Mouse (Mus musculus) heart, adult 18-20 months (tissue): ENCODE data around the gene Gm826. TPM values are rescaled to one million over a fixed set of nuclear protein-coding genes. Genes with fewer than 3 reads are reported as not detected.

ENCODE experiments used
- DNase-seq, 2 experiments: peaks; one replicate each; pipeline ENCODE4 v3.0.0; 2021 to 2022; ENCODE audit warnings: mixed read lengths in 1 of 2
- long read RNA-seq, 2 experiments: library from polyadenylated mRNA; stranded (forward); transcript quantifications; one replicate each; pipeline ENCODE4 v2.0.0; 2021
- total RNA-seq, 2 experiments: library from RNA; stranded (reverse); gene quantifications; 2 replicates each; pipeline ENCODE4 v1.2.3; 2021

Gm826 gene
- total RNA-seq, result 1 to 10 TPM; 7.7 to 8.2 TPM
- long read RNA-seq, experiment 1, partial matches to known transcripts, result 2 of 11 reads
- long read RNA-seq, experiment 1, other reads (novel, unspliced or antisense), result 6 of 11 reads
- long read RNA-seq, experiment 2, partial matches to known transcripts, result 0 of 5 reads
- long read RNA-seq, experiment 2, other reads (novel, unspliced or antisense), result 3 of 5 reads

DNA sequence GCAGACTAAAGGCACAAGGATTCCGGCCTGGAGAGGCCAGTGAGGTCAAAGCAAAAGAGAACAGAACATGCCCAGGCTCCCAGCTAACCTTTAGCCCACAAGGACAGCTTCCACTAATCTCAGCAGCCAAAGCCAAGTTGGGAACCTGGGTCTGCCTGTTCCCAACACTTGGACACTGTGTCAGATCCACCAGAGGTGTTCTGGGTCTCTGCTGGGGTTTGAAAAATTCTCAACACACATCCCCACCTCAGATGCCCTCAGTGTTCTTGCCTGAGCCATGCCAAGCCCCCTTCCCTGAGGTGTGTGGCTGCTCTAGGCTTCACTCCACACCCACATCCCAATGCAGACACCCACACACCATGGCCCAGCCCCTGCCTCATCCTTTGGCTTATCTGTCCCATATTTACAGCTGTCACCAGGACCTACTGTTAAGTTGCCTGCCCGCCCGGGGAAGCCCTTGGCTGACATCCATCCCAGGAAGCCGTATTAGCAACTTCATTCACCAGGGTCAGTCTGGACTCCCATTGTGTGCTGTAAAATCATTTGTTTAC, at the start of gene Gm826:
Gene Gm826 (minus strand): TSS at position 52 of the 551 bp plus-strand sequence.
- DNase-seq, result peak; percentile 60 to 74

DNA sequence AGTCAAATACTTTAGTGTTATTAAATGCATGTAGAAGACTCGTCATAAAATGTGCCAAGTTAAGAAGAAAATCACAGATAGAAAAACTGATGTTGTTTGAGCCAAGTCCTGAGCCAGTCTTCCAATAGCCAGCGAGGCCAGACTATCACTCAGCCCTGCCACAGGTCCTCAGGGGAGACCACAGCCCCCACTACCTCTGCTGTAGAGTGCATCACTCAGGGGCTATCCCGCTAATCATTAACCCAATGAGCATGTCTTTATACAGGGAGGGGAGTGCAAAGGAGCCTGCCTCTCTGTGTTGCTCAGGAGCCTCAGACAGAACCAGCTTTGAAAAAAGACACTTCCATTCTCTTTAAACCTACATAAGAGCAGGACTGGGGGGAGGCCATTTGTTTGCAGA, 49.5 kb upstream of the Gm826 start:
- no peak for DNase-seq

DNA sequence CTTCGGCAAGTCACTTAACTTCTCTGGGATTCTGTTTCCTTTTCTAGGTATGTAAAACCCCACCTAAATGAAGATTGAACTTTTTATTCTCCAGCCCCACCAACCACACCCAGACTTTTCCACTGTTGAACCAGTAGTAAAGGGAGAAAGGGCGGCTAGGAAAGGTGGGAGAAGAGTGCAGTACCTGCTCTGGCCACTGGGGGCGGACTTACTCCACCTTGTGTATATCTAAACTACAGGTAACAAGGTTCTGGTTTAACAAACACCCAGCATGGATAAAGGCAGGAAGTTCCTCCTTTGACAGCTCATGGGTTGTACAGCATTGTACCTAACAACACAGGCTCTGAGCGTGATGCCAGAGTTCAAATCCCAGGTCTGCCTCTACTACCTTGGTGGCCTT, 44.3 kb upstream of the Gm826 start:
- DNase-seq, result peak in 1 of 2 experiments; percentile 70

DNA sequence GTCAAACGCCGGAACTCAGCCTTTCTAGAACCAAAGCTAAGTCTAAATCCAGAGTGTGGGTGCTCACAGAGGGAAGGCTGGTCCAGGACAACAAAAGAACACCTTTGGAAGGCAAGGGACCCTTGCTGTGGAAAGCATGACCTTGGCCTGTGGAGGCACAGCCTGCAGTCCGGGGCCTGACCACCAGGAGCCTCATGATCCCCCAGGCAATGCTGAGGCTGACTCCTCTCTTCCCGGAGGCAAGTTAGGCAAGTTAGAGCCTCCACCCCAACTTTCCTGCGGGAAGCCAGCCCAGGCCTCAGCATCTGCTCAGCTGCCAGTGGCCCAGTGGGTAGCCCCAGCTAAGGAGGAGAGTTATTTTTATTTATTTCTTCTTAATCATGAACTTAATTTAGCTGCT, 42.3 kb upstream of the Gm826 start:
- DNase-seq, result no peak

DNA sequence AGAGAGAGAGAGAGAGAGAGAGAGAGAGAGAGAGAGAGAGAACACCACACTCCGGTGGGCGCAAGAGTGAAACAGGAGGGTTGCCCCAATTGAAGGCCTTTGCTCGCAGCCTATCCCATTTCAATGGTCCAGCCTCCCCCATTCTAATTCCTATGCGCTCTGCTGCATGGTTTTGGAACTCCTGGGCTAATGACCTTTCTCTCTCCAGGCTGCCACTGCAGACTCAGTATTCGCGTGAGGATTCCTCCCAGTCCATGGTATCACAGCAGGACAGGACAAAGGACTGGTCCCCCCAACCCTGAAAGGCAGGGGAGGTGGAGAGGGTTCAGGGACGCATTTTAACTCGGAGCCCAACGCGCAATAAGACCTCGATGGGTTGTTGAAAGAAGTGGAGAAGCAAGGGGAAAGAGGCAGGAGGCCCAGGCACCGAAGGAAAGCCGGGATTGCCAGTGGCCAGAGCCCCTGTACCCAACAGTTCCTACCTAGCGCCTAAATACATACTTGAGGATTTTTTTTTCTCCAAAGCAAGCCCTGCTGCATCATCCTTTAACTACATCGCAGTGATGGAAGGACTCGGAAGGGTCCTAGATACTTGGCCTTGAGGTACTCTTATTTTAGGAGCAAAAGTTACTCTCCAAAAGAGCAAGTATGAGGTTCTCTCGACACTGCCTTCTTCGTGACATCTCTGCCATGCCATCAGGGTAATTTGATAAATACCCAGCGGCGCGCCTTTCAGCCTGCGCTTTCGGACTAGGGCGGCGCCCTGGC, 35.9 kb upstream of the Gm826 start:
- DNase-seq, result no peak

DNA sequence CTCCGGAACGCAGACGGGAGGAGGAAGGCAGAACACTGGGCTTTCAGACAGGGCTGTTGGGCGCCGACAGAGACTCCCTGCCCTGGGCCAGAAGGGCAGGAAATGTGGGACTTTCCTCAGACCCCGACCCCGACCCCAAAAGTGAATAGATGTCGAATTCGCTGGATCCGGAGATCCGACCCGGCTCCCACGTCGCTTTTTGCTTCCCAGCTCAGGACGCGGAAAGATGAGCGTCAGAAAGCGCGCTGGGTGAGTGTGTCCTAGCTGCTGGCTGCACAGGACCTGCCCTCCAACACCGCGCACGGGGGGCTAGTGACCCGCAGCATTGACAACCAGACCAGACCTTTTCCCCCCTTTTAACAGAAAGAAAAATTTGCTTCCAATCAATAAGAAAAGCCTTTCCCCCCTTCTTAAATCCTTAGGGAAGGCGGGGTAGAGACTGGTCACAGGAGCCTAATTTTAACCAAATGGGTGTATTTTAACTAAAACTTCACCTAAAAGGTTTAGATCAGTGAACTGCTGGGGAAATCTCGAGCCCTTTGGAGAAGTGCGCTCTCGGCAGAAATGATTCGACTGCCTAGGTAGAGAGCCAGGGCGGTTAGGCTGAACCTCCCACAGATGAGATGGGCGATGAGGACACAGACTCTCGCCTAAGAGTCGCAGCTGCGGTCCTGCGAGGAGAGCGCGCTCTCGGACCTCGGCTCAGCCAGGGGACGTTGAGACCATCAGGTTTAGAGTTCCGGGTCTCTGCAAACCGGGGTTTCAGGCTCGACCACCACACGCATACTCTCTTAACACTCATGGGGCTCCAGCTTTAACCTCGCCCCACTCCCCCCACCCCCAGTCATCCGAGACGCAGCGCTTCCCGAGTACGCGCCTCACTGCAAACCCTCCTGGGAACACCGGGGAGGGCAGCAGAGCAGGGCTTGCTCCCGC, 34.7 kb upstream of the Gm826 start:
- no peak for DNase-seq

DNA sequence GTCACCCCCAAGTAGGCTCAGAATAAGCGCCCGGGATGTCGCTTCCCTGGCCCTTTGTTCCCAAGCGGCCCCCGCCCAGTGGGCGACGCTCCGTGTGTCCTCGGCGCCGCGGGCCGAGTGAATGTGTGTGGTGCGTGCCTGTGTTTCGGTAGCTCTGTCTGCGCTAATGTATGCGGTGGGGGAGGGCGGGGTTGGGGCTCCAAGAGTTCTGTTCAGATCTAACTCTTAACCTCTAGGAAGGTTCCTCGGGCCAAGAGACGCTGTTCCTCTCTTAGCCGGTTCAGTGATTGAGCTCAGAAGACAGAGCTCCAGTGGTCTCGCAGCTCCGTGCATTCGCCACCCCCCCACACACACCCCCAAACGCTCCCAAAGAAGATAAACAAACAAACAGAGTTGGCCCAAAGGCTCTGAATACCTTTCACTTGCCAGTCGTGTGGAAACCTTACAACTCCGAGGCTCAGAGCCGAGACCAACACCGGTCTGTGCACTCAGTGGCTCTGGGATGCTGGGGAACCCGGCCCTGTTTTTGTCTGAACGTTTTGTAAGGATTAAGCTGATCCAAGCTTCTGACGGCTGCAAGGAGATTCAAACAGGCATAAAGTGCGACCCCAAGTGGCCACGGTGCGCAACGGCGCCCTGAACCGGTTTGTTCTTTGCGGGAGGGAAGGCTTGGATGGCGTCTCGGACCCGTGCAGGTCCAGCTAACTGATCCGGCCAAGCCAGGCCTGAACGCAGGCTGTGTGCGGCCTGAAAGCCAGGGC, 33.7 kb upstream of the Gm826 start:
- peak; percentile 92 to 97 for DNase-seq

DNA sequence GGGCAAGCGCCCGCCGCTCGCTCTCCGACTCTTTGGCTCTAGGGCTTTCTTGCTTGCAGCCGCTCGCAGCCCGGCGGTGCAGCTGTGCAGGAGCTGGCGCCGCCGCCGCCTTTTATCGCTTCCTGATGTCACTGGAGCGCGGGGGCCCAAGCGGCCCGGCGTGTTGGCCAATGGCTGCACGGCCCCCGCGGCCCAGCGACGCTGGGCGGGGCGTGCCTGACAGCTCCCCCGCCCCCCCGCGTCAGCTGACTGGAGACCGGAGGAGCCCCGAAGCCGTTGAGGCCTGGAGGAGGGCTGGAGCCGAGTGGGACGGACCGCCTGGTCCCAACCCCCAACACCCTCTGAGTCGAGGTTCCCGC, 33.0 kb upstream of the Gm826 start, which contains the start of gene Mafb:
Gene Mafb (minus strand): TSS at position 86 of the 359 bp plus-strand sequence.
- peak; percentile 95 to 98 for DNase-seq

DNA sequence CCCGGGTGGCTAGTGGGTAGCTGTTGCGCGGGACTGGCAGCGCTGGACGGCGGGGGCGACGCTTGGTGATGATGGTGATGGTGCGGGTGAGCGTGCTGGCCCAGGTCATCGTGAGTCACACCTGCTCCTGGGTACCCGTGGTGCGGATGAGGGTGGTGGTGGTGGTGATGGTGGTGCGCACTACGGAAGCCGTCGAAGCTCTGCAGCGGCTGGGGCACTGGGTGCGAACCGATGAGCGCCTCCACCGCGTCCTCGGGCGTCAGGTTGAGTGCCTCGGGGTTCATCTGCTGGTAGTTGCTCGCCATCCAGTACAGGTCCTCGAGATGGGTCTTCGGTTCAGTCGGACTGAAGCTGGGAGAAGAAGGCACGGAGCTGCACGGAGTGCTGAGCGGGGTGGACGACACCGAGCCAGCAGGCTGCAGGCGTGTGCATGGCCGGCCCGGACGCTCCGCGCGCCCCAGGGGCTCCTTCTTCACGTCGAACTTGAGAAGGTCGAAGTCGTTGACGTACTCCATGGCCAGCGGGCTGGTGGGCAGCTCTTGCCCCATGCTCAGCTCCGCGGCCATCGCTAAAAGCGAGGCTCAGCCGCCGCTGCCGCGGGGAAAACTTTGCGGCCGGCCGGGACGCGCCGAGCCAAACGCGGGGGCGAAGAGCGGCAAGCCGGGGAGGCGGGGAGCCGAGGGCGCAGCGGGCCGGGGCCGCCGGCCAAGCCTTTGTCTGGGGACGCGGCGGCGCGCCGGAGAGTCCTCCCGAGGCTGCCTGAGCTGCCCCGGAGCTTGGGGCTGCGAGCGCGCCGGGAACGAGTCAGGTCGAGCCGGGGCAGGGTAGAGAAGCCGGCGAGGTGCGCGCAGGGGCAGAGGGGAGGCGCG, 32.4 kb upstream of the Gm826 start:
- DNase-seq, result no peak

DNA sequence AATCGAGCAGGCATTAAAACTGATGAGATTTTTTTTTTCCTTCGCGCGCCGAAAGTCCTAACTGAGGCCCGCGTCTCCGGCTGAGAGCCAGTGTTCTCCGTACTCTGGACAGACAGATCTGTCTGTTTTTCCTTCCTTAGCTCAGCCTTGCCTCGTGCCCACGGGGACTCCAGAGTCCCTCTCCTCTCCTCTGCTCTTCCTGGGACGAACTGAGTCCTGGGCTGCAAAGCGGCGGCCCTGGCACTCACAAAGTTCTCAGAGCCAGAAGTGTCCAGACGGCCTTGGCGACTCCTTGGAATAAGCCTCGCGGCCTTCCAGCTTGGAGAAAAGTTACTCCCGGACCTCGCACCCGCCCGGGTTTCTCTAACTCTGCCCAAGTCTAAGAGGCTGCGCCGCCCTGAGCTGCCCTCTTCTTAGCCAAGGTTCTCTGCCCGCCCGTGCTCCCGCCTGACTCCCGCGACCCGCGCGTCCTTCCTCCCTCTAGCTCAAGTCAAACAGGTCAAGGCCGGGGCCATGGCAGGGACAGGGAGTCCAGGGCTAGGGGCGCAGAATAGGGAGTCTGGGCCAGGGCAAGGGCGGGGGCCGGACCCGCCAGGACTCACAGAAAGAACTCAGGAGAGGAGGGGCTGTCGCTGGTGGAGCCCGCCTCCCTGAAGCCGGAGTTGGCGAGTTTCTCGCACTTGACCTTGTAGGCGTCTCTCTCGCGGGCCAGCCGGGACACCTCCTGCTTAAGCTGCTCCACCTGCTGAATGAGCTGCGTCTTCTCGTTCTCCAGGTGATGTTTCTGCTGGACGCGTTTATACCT, 31.3 kb upstream of the Gm826 start:
- DNase-seq, result peak; percentile 65 to 79

DNA sequence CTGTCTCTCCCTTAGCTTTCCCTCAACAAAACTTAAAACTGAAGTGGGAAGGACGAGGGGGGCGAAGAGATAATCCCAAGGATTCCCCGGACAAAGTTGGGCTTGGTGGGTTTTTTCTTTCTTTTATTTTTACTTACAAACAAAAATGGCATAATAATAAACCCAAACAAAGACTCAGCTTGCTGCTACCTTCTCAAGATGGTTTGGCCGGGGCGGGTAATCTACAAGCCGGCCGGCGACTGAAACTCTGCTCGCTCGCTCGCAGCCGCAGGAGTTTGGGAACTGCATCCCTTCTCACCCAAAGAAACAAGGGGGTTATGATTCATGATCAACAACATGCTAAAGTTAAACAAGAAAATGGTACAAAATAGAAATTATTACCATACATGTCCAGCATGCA, 30.7 kb upstream of the Gm826 start:
- no peak for DNase-seq

DNA sequence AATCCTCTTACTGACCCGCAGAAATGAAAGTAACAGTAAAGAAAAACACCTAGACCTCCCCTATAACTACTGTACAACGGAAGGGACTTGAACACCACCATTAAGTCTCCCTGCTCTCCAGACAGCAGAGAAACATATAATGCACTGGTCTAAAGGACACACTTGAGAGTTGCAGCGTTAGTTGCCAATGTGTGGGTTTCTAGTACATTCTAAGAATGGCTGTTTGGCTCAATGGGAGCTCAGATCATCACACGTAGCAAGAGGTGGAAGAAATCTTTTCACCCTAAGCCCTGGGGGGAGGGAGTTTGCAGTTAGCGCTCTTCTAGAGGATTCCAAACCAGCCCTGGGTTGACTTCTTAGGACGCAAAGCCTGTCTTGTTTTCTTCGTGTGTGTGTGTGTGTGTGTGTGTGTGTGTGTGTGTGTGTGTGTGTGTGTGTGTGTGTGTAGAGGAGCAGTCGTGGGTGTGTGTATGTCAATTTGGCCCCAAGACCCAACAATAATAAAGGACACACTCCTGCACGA, 30.2 kb upstream of the Gm826 start:
- no peak for DNase-seq

DNA sequence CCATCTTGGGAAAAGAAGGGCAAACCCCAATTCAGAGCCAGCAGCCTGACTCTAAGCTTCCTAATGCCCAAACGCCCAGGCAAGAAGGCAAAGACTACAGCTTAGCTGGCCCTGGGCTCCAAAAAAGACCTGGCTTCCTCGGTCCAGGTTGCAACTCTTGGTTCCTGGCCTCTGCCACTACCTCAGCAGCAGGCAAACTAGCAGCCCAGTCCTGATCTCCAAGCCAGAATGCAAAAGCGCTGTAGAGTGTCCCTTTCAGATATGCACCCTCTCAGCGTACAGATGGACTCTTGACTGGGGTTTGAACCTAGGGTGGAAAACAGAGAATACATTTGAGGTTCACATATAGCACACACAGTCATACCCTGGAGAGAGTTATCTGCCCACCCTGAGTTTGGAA, 29.2 kb upstream of the Gm826 start:
- no peak for DNase-seq

DNA sequence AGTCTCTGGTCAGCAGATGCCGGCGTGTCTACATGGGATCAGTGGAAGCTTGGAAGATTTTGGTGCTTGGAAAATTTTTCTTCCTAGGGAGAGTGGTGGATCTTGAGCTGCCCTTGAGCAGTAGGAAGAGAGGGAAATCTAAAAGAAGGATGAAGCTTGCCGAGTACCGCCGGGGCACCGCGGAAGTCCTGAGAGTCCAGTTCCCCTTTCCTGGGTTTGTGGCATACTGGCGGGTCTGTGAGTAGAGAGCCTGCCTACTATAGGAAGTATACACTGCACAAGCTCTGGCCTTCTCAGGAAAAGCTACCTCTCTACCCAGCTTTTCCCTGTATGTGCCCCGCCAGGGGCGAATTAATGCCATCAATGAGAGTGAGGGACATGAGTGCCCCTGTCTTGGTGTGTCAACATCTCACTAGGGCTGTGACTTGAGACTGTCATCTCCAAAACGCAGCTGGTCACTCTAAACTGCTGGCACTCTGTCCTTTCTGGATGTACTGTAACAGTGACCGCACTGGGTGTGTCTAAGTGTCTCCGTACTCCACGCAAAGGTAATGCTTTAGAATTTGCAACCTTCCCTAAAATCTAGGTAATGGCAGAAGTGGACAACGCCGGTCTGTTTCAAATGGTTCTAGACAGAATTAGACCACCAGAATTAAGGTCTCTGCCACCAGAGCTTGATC, 27.6 kb upstream of the Gm826 start:
- peak in 1 of 2 experiments; percentile 49 for DNase-seq

DNA sequence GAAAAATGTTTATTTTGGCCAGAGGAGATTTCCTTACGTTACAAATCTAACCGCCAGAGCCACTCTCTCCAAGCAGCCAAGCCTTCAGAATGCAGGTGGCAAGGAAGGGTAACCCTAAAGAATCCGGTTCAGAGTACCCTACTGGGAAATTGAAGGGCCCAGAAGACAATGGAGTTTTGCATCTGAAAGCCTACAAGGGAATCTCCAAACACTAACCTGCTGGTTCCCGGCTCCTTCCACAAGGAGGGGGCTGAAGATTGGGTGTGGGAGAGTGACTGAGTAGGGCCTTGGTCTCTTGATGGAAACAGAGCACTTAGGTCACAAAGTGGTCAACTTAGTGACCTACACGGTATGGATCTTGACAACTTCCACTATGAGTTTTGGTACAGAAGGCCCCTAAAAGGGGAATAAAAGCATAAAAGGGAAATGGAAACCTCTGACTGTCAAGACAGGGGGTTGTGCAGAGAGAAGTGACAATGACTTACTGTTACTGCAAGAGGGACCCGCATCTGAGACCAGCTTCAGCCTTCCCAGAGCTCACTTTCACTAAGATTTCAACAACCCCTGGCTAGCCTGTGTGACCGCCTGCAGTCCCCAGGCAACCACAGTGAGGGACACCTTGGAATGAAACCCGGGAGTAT, 26.4 kb upstream of the Gm826 start:
- no peak for DNase-seq

DNA sequence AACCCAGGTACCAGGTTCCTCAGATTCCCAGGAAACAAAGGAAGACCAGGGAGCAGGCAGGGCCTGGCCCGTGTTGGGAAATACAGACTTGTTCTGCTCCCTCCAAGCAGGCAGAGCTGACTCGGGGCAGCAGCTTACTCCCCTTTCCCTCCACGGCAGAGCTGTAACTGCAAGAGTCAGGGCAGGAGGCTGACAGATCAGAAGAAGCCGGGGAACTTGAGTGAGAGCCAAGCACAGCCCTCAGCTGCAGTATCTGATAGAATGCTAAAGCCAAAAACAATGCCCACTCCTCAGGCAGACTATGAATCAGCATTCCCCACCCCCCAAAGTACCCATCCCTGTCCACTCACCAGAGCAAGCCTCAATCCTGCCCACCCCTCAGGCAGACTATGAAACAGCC, 24.9 kb upstream of the Gm826 start:
- DNase-seq, result no peak

DNA sequence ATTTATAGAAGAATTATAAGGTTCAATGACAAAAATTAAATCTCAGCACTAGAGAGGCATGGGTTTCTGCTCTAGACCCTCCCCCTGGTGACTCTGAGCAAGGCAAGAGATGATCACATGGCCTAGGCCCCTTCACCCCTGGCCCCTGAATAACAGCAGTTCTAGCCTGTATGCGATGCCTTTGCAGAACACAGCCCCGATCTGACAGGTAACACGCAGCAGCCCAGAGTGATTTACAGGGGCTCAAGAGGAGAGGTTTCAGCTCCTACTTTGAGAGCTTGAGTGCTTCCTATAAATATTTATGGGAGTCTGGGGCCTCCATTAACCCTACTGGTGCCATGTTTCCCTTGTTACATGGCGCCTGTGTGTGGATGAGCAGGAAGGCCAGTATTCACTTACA, 23.5 kb upstream of the Gm826 start:
- no peak for DNase-seq

DNA sequence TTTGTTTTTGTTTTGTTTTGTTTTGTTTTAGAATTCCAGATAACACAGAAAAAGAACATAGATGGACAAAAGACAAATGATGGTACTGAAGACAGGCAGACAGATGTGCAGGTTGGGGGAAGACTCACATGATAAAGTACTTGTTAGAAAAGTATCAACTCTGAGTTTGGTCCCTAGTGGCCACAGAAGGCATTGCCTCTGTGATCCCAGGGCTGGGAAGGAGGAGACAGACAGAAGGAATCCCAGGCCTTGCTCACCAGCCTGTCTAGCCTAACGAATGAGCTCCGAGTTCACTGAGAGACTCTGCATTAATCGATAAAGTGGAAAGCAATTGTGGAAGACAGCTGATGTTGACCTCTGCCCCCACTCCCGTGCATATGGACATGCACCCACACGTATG, 22.2 kb upstream of the Gm826 start:
- DNase-seq, result no peak

DNA sequence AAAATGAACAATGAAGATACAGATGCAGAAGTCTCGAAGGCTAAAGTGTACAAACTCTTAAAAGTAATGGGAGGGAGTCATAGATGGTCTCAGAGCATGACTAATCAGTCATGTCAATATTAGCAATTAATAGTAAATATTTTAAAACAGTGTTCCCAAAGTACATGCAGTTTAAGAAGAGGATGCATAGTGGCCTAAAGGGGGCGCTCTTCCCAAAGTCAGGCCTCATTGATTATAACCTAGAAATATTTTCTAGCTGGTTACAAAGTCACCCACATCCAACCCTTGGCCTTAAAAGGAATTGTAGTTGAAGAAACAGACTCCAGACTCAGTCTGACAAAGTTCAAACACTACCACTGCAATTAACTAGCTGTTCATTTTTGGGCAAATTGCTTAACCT, 20.4 kb upstream of the Gm826 start:
- no peak for DNase-seq
